Mouse (Mus musculus) lung, postnatal 0 days (tissue): ENCODE measurements at regions not wholly inside any gene's neighbourhood (a gene's known extent, or its start where the extent isn't known, plus 50 kb on each side); places are given as distances from the start of the nearest gene placed in this dataset.

Experiments used
- CTCF ChIP-seq: IDR thresholded peaks from 2 replicates; pipeline ENCODE4 v1.5.1; 2016; ENCODE audit warnings: antibody characterized with exemption, mild to moderate bottlenecking
- EP300 ChIP-seq: IDR thresholded peaks from 2 replicates; pipeline ENCODE4 v1.6.1; 2016; ENCODE audit warnings: antibody characterized with exemption, mild to moderate bottlenecking, control low read depth

DNA sequence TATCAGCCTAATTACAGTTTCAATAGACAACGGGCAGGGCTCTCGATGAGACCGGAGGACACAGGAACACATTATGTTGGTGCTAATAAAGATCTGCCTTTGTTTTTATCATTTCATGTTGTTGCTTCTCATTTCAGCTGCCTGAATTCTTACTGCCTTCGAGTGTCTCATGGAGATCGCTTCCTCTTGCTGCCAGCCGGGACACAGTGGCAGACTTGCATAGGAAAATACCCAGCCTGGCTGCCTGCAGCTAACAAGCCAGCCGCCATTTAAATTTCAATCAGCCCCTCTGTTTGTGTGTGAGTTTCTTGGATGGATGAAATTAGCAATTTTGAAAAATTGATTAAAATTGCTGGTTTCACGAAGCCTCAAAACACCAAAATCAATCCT, 388.2 kb downstream of the Rps24 start:
- TF ChIP-seq EP300 = no peak
- TF ChIP-seq CTCF = no peak
